Mouse (Mus musculus) kidney, adult 18-20 months (tissue): Measurements from ENCODE around the gene Pfdn2.

ENCODE experiments used
- DNase-seq: peaks from one replicate; pipeline ENCODE4 v3.0.0; 2021

The Pfdn2 gene

DNA sequence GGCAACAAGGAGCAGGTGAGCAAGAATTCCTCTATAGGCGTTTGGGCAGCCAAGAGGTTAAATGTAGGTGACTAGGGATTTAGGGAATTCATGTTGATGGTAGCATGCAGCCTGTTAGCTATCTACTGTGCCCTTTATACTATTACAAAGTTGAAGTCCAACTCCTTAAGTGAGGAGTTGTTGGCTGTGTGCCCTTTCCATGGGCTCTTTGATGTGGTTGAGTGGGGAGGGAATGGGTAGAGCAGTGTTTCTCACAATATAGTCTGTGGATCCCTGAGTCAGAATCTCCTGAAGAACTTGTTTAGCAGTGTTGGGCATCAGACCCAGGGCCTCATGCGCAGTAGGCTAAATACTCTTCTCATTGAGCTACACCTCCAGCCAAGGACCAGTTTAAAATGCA is 11.3 kb downstream of the Pfdn2 start:
- no peak for DNase-seq

DNA sequence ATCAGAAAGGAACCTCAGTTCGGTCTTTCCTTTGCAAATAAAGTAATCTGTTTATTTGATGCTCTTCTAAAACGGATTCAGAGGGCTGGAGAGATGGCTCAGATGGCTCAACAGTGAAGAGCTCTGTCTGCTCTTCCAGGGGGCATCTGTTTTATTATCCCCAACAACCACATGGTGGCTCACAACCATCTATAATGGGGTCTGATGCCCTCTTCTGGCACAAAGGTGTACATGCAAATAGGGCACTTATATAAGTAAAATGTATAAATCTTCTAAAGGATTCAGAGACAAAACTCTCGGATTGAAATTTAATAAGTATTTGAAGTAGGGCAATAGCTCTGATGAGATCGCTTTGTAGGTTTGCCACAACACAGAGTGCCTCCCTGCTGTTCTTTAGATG is 13.0 kb downstream of the Pfdn2 start:
- no peak for DNase-seq

DNA sequence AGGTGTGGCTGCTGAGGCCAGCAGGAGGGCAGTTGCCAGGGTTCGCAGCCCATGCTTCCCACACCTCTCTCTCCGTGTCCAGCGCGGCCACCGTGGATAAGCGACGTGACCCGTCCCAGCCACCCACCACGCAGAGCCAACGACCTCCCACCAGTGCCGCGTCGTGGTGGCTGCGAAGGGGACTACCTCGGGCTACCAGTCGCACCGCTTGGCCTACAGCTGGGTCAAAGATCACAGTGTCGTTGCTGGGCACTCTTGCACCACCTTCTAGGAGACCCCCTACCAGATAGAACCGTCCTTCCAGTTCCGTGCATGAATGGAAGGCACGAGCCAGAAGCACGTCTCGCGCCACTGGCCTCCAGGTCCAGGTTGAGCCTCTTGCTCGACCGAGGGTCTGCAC is 14.8 kb downstream of the Pfdn2 start:
- DNase-seq = peak; percentile 22

DNA sequence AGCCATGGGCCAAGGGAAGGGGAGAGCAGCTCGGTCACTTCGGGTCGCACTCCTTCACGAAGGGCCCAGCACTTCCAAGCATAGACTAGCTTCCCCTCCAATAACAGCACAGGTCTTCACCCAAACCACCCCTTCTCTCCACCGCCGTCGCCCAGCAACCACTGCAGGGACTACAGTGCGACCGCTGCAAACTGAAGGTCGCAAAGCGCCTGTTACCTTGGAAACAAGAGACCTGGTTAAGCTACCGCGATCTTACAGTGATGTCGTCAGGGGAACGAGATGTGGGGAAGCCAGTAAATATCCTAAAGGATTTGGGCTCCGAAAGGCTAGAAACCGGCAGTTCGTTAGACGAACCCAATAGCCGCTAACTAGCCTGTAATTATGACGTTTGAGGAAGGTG is 15.2 kb downstream of the Pfdn2 start, which contains the start of gene Klhdc9:
Gene Klhdc9 (minus strand): TSS at position 143 of the 400 bp plus-strand sequence.
- DNase-seq = peak; percentile 80

DNA sequence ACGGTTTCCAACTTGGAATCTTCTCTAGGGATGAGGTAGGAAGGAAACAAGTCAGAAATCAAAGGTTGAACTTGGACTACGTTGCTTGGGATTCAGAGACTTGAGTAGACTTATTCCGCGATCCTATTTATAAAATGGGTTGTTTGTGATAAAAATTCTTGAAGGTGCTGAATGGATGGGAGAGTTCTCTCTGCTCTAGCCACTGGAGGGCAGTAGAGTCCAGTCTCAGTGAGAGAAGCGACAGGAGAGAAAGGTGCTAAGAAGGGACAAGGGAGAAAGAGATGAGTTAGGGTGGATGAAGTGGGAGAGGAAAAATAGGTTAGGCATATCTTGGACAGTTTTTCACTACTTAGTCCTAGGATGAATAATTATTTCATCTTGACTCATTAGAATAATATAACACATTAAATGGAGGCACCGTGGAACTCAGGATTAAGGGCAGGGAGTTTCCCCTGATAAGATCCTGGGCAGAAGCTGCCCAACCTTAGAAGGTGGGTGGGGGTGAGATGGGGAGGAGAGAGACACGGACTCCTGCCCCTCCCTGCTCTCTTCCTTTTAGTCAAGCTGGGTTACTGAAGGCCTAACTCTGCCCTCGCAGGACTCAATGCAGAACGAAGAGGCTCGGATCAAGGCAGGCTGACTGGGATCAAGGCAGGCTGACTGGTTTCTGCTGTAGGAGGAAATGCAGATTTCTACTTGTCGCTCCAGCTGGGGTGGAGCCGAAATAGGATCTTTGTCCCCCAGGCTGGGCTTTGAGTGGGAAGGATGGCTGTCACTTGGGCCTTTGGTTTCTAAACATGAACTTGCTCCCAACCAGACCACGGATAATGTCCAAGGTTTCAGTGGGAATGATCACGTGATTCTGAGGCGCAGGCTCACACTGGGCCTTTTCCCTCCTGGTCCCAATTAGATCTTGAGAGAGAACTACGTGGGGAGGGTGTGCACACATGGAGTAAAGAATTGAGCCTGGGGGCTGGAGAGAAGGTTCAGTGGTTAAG is 15.9 kb downstream of the Pfdn2 start:
- DNase-seq = peak; percentile 63

DNA sequence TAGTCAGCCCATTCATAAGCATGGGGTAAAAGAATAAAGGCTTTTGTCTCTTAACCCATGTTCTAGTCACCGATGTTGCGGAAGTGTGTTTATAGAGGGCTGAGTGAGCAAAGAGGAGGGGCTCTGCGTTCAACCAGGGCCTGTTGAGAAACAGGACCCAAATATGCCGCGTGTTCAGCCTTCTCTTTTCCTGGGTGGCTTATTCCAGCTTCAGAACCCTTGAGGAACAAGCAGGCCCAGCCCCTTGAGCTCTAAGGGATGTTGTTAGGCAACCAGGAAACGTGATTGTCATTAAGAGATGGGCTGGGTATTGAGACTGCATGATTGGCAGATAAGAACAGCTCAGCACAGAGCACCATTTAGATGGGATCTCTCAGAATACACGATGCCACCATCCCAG is 20.5 kb downstream of the Pfdn2 start:
- DNase-seq = no peak

DNA sequence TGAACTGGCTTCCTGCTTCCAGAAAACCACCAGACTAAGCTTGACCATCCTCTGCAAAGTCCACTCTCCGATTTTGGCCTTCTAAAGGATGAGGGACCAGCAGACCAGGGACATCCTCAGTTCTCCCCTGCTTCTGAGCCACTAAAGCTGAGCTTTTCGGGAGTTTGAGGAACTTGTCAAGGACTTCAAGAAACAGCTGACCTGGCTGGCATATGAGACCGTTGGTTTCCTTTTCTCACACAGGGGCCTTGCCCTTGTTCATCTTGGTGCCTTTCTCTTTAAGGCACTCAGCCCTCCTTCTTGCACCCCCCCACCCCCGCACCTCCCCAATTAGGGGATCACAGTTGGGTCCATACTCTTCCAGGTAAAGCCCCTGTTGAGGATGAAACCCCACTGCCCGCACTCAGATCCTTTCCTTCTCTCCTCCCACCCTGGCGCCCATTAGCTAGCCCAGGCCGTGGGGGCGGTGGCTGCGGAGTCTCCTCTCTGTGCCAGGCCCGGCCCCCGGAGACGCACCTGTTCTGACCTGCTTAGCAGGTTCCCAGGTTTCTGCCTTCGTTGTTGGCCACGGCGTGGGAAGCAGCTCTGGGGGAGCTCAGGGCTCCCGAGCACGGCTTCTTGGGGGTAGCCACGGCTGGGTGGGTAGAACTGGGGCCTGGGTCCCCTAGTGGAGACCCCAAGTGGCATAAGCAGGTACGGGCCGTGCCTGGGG is 24.5 kb downstream of the Pfdn2 start, which contains the start of gene Nectin4:
Gene Nectin4 (plus strand): TSS at position 255 of the 712 bp plus-strand sequence.
- peak; percentile 47 for DNase-seq

DNA sequence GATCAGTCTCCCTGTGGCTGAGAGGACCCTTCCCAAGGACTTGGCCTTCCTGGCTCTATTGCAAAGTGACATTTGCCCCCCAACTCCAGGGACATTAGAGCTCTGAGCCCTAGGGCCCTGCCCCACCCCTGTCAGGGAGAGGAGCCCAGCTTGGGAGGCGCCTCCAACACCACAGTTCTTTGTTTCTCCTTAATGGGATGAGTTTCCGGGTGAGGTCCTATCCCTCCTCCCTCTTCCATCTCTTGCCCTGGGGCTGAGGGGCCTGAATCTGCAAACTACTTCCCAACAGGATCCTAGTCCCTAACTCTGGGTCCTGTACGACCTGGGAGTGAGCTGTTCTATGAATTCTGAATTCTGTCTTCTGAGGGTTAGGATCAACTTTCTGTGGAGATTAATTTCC is 27.4 kb downstream of the Pfdn2 start:
- no peak for DNase-seq

DNA sequence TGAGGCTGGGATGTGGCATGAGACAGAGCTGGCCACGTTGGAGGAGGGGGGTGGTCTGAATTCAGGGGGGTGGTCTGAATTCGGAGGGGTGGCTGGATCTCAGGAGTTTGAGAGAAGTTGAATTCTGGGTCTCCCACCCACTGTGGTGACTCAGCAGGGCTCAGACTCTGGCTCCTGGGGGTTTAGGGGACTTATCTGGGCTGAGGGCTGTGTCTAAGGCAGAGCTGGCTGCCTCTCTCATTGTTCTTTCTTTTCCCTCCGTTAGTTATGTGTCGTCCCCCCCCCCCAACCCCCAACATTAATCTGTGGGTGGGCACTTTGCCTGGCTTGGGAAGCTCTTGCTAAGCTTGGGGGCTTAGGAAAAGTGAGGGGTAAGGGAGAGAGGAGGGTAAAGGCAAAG is 28.5 kb downstream of the Pfdn2 start:
- DNase-seq = no peak

DNA sequence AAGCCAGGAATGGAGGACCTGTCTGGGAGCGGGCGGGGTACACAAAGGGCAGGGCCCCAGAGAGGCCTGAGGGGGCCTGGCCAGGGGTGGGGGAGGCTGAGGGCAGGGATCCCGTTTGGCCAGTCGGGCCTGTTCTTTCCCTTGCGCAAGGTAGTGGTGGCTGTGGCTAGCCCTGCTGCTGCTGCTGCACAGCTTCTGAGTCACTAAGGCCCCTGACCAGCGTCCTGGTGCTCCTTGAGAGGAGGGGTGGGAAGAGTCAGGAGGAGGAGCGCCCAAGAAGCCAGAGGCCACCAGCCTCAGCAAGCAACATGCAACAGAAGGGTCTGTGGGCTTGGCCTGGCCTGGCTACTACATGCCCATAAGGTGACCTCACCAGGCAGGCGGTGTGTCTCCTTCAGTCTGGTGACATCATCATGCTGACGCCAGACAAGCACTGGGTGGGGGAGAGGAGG is 30.2 kb downstream of the Pfdn2 start:
- DNase-seq = no peak

DNA sequence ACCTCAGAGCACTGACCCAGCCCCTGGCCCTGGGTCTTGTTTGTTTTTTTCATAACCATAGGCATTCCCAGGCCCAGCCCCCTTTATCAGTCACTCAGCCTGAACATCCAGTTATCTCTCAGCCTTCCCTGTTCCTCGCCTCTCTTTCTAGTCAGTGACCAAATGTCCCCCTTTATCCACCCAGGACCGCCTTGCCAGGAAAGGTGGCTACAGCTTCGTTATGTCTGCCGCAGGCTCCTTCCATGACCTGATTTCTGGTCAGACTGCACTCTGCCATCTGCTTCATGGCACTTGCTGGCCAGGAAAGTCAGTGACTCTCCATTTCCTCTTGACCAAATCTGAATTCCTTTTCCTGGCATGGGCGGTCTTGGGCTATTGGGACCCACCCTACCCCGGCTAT is 32.8 kb downstream of the Pfdn2 start:
- DNase-seq = no peak

DNA sequence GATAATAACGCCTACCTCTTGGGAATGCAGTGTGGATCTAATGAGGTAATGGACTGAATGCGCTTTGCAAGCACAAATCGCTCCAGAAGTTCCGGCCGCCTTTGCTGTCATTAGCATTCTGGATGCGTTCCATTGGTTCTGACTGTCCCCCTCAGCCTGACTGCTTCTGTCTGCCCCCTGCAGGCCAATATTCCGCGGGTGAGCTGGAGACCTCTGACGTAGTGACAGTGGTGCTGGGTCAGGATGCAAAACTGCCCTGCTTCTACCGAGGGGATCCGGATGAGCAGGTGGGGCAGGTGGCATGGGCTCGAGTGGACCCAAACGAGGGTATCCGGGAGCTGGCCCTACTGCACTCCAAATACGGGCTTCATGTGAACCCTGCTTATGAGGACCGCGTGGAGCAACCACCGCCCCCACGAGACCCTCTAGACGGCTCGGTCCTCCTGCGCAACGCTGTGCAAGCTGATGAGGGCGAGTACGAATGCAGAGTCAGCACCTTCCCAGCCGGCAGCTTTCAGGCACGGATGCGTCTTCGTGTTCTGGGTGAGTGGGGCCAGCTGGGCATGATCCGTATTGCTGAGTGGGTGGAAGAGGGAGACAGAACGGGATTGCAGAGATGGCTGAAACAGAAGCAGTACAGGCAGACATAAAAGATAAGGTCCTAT is 34.6 kb downstream of the Pfdn2 start:
- peak; percentile 80 for DNase-seq

DNA sequence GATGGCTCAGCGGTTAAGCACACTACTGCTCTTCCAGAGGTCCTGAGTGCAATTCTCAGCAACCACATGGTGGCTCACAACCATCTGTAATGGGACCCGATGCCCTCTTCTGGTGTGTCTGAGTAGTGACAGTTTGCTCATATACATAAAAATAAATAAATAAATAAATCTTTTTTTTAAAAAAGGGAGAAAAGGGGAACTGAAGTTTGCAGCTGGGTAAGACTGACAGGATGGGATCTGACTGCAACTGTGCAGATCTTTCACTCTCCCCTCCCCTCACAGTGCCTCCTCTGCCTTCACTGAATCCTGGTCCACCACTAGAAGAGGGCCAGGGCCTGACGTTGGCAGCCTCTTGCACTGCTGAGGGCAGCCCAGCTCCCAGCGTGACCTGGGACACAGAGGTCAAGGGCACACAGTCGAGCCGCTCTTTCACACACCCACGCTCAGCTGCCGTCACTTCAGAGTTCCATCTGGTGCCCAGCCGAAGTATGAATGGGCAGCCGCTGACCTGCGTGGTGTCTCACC is 36.7 kb downstream of the Pfdn2 start:
- DNase-seq = no peak

DNA sequence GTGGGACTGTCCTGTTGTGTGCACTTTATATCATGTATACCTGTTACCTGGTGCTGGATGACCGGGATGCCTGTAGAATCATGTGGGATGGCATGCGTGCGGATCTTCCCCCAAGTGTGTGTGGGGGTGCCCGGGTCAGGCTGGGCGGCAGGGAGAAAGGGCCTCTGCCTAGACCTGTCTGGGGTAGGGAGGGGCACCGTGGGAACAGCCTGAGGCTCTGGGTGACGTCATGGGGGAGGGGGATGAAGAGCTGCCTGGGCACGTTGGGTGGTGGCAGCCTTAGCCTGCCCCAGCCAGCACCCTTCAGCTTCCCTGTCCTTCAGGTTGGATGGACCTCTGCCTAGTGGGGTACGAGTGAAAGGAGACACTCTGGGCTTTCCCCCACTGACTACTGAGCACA is 38.9 kb downstream of the Pfdn2 start:
- no peak for DNase-seq

DNA sequence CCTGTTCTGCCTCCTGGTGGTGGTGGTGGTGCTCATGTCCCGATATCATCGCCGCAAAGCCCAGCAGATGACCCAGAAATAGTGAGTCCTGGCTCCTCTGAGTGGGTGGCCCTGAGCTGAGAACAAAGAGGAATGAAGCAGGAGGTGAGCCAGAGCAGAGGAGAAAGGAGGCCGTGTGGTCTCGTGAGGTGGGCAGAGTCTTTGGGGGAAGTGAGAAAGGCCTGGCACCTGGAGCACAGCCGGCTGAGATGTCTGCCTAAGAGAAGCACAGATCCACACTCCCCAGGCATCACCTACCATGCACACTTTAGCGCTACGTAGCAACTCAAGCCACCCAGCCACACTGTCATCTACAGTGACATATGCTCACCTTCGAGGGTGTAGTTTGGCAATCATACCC is 39.7 kb downstream of the Pfdn2 start:
- DNase-seq = no peak

DNA sequence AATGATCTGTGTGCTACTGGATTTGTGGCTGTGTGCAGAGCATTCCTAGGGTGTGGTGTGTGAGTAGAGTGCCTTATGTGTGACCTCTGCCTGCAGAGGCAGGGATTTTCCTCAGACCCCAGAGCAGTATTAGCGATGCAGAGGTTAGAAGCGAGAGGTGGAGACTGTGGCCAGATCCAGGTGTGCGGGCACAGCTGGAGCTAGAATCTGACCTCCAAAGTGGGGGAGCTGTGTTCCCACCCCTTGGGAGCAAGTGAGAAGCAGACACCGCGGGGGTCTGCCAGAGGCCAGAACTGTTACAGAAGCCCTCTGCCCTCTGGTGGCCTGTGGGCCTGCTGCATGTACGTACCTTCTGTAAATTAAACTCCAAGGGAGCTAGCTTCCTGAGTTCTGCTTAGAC is 41.6 kb downstream of the Pfdn2 start:
- no peak for DNase-seq

DNA sequence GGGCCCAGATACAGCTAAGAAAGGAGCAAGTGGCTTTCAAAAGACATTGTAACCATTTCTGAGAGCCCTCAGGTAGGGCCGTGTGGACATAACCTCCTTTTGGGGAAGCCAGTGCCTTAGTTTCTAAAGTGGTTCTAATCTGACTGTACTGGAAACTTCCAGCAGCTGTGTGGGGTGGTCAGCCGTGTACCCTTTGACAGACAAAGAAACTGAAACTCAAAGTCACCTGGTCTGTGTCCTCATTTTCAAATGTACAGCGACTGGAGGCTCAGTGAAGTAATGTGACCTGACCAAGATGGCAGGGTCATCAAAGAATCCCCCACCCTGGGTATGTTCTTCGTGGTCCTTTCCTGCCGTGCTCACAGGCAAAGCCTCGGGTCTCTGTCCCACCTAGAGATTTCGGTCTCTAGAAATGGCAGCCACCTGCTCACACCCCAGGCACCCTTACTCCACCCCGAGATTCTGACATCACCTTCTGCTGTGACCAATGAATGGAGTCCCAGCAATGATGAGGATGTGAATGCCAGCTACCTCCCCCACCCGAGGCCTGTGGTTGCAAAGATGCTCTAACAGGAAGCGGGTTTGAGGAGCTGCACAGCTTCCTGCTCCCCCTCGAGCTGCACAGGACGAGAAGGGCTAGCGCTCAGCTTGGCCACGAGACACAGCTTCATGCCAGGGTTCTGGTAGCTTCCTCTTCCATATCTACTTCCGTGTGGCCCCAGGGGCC is 43.1 kb downstream of the Pfdn2 start, which contains the start of gene Arhgap30:
Gene Arhgap30 (plus strand): TSS at position 579 of the 727 bp plus-strand sequence.
- no peak for DNase-seq

DNA sequence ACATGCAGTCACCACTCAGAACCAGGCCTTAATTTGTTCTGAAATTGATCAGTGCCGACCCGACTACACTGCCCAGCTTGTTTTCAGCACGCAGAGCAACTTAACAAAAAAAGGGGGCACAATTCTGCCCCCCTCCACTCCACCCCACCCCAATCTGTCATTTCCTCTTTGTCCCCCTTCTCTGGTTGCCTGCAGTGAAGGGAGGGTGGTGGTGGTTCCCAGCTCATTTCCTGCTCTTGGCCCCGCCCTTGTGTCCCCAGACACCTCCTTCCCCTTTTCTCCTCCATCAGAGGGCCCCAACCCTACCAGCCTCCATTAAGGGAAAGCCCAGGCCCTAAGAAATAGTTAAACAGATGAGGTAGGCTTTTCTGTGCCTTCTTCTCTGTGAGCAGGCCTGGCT is 44.6 kb downstream of the Pfdn2 start:
- no peak for DNase-seq

DNA sequence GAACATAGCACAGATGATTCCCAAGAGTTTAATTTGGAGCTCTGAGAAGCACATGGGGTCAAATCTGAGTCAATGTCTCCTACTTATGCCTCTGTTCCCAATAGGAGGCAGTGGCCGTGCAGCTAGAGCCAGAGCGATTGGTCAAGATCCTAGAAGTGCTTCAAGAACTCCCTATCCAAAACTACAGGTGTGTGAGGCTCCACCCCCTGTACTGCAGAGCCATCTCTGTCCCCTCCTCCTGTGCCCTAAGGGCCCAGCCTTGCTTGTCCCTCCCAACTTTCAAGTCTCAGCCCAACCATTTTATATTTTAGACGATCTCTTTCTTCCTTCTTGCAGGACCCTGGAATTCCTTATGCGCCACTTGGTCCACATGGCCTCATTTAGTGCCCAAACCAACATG is 56.4 kb downstream of the Pfdn2 start:
- no peak for DNase-seq

DNA sequence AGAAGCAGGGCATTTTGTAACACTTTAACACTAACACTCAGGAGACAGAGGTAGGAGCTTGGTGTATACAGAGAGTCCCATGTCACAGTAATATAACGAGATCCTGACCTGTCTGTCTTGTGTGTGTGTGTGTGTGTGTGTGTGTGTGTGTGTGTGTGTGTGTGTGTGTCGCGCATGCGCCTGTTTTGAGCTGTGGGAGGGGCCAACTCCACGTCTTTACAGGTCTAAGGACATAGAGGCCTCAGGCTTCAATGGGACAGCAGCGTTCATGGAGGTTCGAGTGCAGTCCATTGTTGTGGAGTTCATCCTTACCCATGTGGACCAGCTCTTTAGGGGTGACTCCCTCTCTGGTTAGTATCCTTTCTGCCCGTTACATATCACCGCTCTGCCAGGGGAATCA is 57.5 kb downstream of the Pfdn2 start:
- DNase-seq = no peak

DNA sequence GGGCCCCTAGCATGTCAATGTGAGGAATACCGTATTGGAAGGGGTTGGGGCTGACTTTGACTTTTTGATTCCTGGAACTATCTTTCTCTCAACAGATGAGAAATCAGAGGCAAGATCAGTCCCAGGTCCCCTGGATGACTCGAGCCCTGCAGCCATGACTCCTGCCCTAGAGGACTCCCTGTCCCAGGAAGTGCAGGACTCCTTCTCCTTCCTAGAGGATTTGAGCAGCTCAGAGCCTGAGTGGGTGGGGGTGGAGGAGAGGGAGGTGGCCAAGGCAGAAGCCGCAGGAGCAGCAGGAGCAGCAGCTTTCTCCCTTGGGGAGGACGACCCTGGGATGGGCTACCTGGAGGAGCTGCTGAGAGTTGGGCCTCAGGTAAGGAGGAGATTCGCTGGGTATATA is 61.8 kb downstream of the Pfdn2 start:
- no peak for DNase-seq
